Mouse (Mus musculus) erythroblast, embryonic 14.5 days (primary cell): ENCODE measurements at regions not wholly inside any gene's neighbourhood (a gene's known extent, or its start where the extent isn't known, plus 50 kb on each side); places are given as distances from the start of the nearest gene placed in this dataset.

ENCODE experiments used
- H3K27me3 ChIP-seq: 2 replicates; pipeline ENCODE4 v1.6.1; 2012; ENCODE audit warnings: inconsistent platforms; ENCODE audit not compliant: control insufficient read depth
- H3K36me3 ChIP-seq: 2 replicates; pipeline ENCODE4 v1.6.1; 2012; ENCODE audit warnings: mild to moderate bottlenecking, inconsistent platforms; ENCODE audit not compliant: control insufficient read depth
- H3K4me1 ChIP-seq: 2 replicates; pipeline ENCODE4 v1.6.1; 2012; ENCODE audit warnings: inconsistent platforms; ENCODE audit not compliant: control insufficient read depth
- H3K4me3 ChIP-seq: replicated peaks from 2 replicates; pipeline ENCODE3; 2012; ENCODE audit warnings: moderate library complexity, mild to moderate bottlenecking, inconsistent platforms
- H3K9me3 ChIP-seq: 2 replicates; pipeline ENCODE4 v1.6.1; 2012; ENCODE audit warnings: low read length, inconsistent platforms, mixed read lengths; ENCODE audit not compliant: control insufficient read depth
- GATA1 ChIP-seq: IDR thresholded peaks from 2 replicates; pipeline ENCODE4 v1.6.1; 2012; ENCODE audit warnings: low read length, inconsistent platforms, mixed read lengths
- TAL1 ChIP-seq: IDR thresholded peaks from 3 replicates; pipeline ENCODE4 v1.6.1; 2012; ENCODE audit warnings: low read length, inconsistent platforms, mixed read lengths

GRCm38 (mm10) chr3:143834725-143835124, 370.3 kb downstream of the Lmo4 start:
- no peak for TF ChIP-seq GATA1
- no peak for TF ChIP-seq TAL1
- no peak overlapping the region for H3K4me3 ChIP-seq
- no peaks in the 10 kb centered on the region for H3K27me3 ChIP-seq
- H3K36me3 ChIP-seq: no peaks in the 10 kb centered on the region
- no peaks in the 10 kb centered on the region for H3K4me1 ChIP-seq
- H3K9me3 ChIP-seq: no peaks in the 10 kb centered on the region

DNA sequence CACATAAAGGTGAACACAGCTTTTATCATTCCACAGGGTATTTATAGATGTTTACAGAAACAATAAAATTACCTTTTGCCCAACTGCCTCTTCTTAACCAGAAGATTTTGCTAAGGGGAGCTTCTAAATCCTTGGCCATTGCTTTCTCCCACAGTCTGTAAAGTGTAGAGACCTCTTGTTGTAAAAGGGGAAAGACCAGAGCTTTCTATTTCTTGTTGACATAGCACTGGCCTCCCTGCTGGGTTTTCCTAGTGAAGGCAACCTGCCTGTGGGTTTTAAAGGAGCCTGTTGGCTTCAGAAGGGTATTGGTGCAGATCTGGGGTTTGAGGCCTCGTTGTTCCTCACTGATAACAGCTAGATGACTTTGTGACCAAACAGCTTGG, 381.6 kb downstream of the Lmo4 start:
- no peaks in the 10 kb centered on the region for H3K9me3 ChIP-seq
- H3K4me3 ChIP-seq: no peak overlapping the region
- no peaks in the 10 kb centered on the region for H3K4me1 ChIP-seq
- H3K36me3 ChIP-seq: no peaks in the 10 kb centered on the region
- no peak for TF ChIP-seq TAL1
- no peak for TF ChIP-seq GATA1
- H3K27me3 ChIP-seq: no peaks in the 10 kb centered on the region

- H3K4me1 ChIP-seq: no peaks in the 10 kb centered on the region
- no peaks in the 10 kb centered on the region for H3K27me3 ChIP-seq
- H3K9me3 ChIP-seq: no peaks in the 10 kb centered on the region
- no peaks in the 10 kb centered on the region for H3K36me3 ChIP-seq
- no peak for TF ChIP-seq TAL1
- no peak for TF ChIP-seq GATA1
- no peak overlapping the region for H3K4me3 ChIP-seq
These were observed 382.2 kb downstream of the Lmo4 start for GRCm38 (mm10) chr3:143822564-143823394.

- Histone ChIP-seq H3K4me1 (no peaks in the 10 kb centered on the region), H3K4me3 (no peak overlapping the region), H3K9me3 (peaks cover 4% of the 10 kb centered on the region; the same call in 1 of the 2 replicates), H3K27me3 (no peaks in the 10 kb centered on the region), H3K36me3 (no peaks in the 10 kb centered on the region)
- TF ChIP-seq TAL1 (no peak), GATA1 (no peak)
These were observed 397.5 kb downstream of the Lmo4 start for GRCm38 (mm10) chr3:143807544-143807943.

DNA sequence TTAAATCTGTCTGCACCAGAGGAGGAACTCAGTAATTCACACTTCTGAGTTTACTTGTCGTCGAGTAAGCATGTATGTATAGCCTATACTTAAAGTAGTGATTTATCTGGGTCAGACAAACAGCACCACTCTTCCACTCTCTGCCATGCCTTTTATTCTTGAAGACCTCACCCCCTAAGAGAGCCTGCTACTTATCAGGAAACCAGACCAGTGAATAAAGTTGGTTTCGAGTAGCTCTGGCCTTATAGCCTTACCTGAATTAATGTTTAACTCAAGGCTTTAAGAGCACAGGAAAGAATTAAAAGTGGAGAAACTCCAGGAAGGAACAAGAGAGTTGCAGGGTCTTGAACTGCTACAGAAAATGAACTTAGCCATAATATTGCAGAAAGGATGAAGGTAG, 398.1 kb downstream of the Lmo4 start:
- Histone ChIP-seq H3K36me3 (no peaks in the 10 kb centered on the region), H3K4me3 (no peak overlapping the region), H3K27me3 (no peaks in the 10 kb centered on the region), H3K4me1 (no peaks in the 10 kb centered on the region), H3K9me3 (peaks cover 2% of the 10 kb centered on the region; the same call in 1 of the 2 replicates)
- TF ChIP-seq TAL1 (no peak), GATA1 (no peak)

DNA sequence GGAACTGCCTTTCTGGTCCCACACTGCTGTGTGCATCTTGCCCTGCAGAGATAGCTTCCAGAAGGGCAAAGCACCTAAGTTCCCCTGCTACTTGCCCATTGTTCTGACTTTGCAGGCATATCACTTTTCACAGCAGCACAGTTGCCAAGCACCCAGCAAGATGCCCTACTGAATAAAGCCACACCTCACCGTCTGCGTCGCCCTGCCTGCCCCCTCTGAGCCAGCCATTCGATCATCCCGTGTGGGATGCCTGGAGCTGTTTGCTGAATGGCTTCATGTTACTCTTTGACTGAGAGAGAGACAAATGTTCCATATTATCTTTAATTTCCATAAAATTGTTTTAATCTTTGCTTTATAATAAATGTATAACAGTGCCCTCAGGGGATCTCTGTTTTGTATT, 407.2 kb downstream of the Lmo4 start:
- no peak overlapping the region for H3K4me3 ChIP-seq
- H3K4me1 ChIP-seq: no peaks in the 10 kb centered on the region
- H3K9me3 ChIP-seq: no peaks in the 10 kb centered on the region
- no peaks in the 10 kb centered on the region for H3K36me3 ChIP-seq
- TF ChIP-seq GATA1 (no peak), TAL1 (no peak)
- H3K27me3 ChIP-seq: no peaks in the 10 kb centered on the region

- H3K36me3 ChIP-seq: no peaks in the 10 kb centered on the region
- no peaks in the 10 kb centered on the region for H3K4me1 ChIP-seq
- H3K4me3 ChIP-seq: no peak overlapping the region
- TF ChIP-seq TAL1 (no peak), GATA1 (no peak)
- no peaks in the 10 kb centered on the region for H3K27me3 ChIP-seq
- peaks cover 4% of the 10 kb centered on the region for H3K9me3 ChIP-seq
These were observed 414.1 kb downstream of the Lmo4 start for GRCm38 (mm10) chr3:143790905-143791304.

DNA sequence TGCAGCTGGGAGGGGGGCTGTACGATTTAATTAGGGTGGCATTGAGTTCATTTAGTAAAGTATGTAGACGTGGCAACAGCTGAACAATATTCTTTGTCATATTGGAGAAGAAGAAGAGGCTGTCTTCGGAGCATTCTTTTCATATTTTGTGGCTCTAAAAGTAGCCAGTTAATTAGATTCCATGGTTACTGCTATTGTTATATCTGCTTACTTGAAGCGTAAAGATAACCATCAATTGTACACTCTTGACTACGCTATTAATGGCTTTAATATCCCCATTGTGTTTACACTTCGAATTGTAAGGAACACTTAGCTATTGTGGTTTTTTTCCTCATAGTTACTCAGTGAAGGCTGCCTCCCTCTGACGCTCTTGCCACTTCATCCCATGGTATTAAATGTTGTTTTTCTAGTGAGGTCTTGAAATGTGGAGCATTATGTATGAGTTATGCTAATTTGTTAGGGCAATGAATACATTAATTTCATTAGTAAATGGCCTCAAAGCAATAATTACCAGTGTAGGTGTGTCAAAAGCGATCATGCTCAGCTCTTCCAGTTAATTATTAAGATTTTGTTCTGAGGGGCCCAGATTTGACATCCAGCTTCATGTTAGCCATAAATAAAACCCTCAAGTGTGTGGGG, 415.0 kb downstream of the Lmo4 start:
- Histone ChIP-seq H3K9me3 (peaks cover 4% of the 10 kb centered on the region), H3K27me3 (no peaks in the 10 kb centered on the region), H3K36me3 (no peaks in the 10 kb centered on the region), H3K4me3 (no peak overlapping the region), H3K4me1 (no peaks in the 10 kb centered on the region)
- no peak for TF ChIP-seq GATA1
- TF ChIP-seq TAL1: no peak

GRCm38 (mm10) chr3:143786889-143787288, 418.1 kb downstream of the Lmo4 start:
- Histone ChIP-seq H3K27me3 (no peaks in the 10 kb centered on the region), H3K4me1 (no peaks in the 10 kb centered on the region)
- TF ChIP-seq GATA1 (no peak), TAL1 (no peak)

More at GRCm38 (mm10) chr3:143786889-143787288, 418.1 kb downstream of the Lmo4 start:
- H3K36me3 ChIP-seq: no peaks in the 10 kb centered on the region
- H3K9me3 ChIP-seq: peaks cover 4% of the 10 kb centered on the region
- no peak overlapping the region for H3K4me3 ChIP-seq
